Mouse (Mus musculus) G1E (cell line): Measurements from ENCODE around the gene Ppfia3.

ENCODE experiments used
- CTCF ChIP-seq: IDR thresholded peaks from 2 replicates; pipeline ENCODE4 v1.5.1; 2012; ENCODE audit warnings: low read depth, low read length, inconsistent platforms, mixed read lengths
- GATA1 ChIP-seq: IDR thresholded peaks from 2 replicates; pipeline ENCODE4 v1.6.1; 2012; ENCODE audit warnings: borderline replicate concordance, low read length, inconsistent platforms, mixed read lengths
- GATA2 ChIP-seq: IDR thresholded peaks from 2 replicates; pipeline ENCODE4 v1.6.1; 2012; ENCODE audit warnings: low read depth, low read length, inconsistent platforms, borderline replicate concordance
- POLR2AphosphoS5 ChIP-seq: IDR thresholded peaks from 2 replicates; pipeline ENCODE4 v1.6.1; 2012; ENCODE audit warnings: low read depth, low read length, inconsistent platforms; ENCODE audit not compliant: insufficient replicate concordance
- TAL1 ChIP-seq: conservative IDR thresholded peaks from 2 replicates; pipeline ENCODE4 v1.6.1; 2012; ENCODE audit warnings: low read depth, low read length, inconsistent platforms, mixed read lengths

DNA sequence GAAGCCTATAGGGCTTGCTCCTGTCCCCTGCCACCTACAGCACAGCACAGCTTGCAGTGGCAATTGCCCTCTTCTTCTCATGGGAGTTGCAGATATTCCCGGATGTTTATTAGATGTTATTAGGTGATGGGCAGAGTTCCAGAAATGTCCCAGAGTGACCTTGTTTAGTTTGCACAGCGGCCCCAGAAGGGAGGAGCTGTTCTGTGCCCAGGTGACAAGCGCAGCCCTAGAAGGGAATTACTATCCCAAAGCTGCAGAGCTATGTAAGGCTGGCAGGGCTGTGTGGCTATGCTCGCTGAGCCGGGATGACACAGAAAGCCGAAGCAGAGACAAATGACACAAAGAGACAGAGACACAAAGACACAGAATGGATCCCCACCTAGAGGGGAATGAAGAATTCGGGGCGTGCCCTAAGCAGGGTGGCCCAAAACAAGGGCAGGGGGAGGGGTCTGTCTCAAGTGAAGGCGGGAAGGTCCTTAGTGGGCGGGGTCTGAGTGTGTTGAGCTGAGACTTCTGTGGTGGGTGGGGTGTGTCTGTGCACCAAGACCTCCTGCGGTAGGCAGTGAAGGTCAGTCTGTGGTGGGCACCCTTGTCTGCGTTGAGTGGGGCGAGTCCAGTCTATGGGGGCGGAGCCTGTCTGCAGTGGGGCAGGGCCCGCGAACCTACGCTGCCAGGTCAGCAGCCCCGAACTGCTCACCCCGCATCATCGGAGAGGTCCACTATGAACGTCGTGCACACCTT is 34.0 kb downstream of the Ppfia3 start:
- no peak for TF ChIP-seq CTCF
- TF ChIP-seq GATA1: no peak
- TF ChIP-seq POLR2AphosphoS5: no peak
- TF ChIP-seq TAL1: no peak
- no peak for TF ChIP-seq GATA2
